Mouse (Mus musculus): ENCODE data around the gene Sft2d1. TPM values are rescaled to one million over a fixed set of nuclear protein-coding genes. Genes with fewer than 3 reads are reported as not detected.

Gene Sft2d1
- total and polyA plus RNA-seq, 3 experiments, result 88.0 to 101 TPM; not detected in 1

DNA sequence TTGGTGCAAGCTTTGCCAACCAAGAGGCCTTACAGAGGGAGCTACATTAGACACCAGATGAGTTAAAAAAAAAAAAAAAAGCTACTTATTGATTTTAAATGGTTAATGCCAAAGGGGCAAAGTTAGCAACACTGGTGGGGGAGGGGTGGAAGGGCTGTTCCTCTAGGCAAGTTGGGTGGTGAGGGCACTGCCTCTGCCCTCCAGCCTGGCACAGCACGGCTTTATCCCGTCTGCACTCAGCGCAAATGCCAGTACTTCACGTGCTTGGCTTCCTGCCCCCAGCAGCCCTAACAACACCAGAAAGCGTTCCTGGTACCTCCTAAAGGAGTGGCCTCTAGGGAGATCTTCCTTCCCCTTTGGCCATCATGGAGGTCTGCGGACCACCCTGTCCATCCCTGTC is 32.5 kb downstream of the Sft2d1 start:
- H3K4me1 ChIP-seq (ENCODE audit: control insufficient read depth in 1 of 2, insufficient read depth in 2 of 2, low read length in 2 of 2), result no peaks in the 10 kb centered on the region
- no peaks in the 10 kb centered on the region for H3K27me3 ChIP-seq (ENCODE audit: control insufficient read depth in 1 of 2, insufficient read depth in 2 of 2, low read length in 2 of 2)
- no peak for DNase-seq (ENCODE audit: low read depth, low spot score)
- H3K9me3 ChIP-seq (replicated peaks; ENCODE audit: insufficient read depth, low read length), result no peaks in the 10 kb centered on the region
- no peak overlapping the region for H3K27ac ChIP-seq (ENCODE audit: control insufficient read depth, low read depth, low read length)
- no peak overlapping the region for H3K9ac ChIP-seq (ENCODE audit: control insufficient read depth, low read depth, low read length, poor library complexity, severe bottlenecking)
- TF ChIP-seq E2F4 (IDR thresholded peaks at IDR 0.05; ENCODE audit: borderline replicate concordance, low read depth, low read length) (no peak), NRF1 (IDR thresholded peaks at IDR 0.05; ENCODE audit: insufficient read depth, low read depth, low read length, poor library complexity, severe bottlenecking) (no peak)
- H3K4me3 ChIP-seq (ENCODE audit: control insufficient read depth in 1 of 2, insufficient read depth in 1 of 2, low read depth in 2 of 2, low read length in 2 of 2), result no peak overlapping the region
- H3K36me3 ChIP-seq (ENCODE audit: control insufficient read depth in 1 of 2, insufficient read depth in 2 of 2, low read length in 2 of 2), result no peaks in the 10 kb centered on the region
- H3K79me2 ChIP-seq (ENCODE audit: control insufficient read depth, insufficient read depth, low read length, poor library complexity), result no peaks in the 10 kb centered on the region

DNA sequence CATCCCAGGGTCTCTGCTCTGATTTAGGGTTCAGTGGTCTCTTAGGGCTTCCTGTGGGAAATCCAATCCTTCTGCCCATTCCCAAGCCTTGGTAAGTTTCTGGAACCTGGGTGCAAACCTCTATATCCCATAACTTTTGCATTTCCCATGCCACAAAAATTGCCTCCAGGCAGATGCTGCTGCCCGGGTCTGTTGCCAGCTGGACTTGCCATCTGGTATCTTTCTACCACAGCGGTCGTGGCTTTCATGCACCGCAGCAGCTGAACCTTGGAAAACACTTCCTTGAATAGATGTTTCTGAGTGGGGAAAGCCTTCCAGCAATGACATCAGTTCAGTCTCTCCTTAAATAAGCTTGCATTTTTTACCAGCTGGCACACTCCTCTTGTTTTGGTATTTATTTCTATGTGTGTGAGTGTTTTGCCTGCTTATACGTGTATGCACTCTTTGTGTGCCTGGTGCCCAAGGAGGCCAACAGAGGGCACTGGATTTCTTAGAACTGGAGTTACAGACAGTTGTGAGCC is 36.9 kb downstream of the Sft2d1 start:
- H3K4me3 ChIP-seq (ENCODE audit: control insufficient read depth in 1 of 2, insufficient read depth in 1 of 2, low read depth in 2 of 2, low read length in 2 of 2), result no peak overlapping the region
- no peaks in the 10 kb centered on the region for H3K36me3 ChIP-seq (ENCODE audit: control insufficient read depth in 1 of 2, insufficient read depth in 2 of 2, low read length in 2 of 2)
- H3K4me1 ChIP-seq (ENCODE audit: control insufficient read depth in 1 of 2, insufficient read depth in 2 of 2, low read length in 2 of 2), result no peaks in the 10 kb centered on the region
- no peaks in the 10 kb centered on the region for H3K79me2 ChIP-seq (ENCODE audit: control insufficient read depth, insufficient read depth, low read length, poor library complexity)
- H3K9ac ChIP-seq (ENCODE audit: control insufficient read depth, low read depth, low read length, poor library complexity, severe bottlenecking), result no peak overlapping the region
- TF ChIP-seq NELFE (IDR thresholded peaks at IDR 0.05; ENCODE audit: low read depth, low read length) (no peak), MAFK (IDR thresholded peaks at IDR 0.05; ENCODE audit: borderline replicate concordance, low read depth, low read length) (no peak), MAX (IDR thresholded peaks at IDR 0.05; ENCODE audit: low read length) (no peak), ETS1 (IDR thresholded peaks at IDR 0.05; ENCODE audit: low read depth, low read length) (no peak), TBP (IDR thresholded peaks at IDR 0.05; ENCODE audit: low read depth, low read length) (no peak), SIN3A (IDR thresholded peaks at IDR 0.05; ENCODE audit: low read length) (no peak)
- no peaks in the 10 kb centered on the region for H3K9me3 ChIP-seq (replicated peaks; ENCODE audit: insufficient read depth, low read length)
- DNase-seq (ENCODE audit: low read depth, low spot score), result no peak
- H3K27me3 ChIP-seq (ENCODE audit: control insufficient read depth in 1 of 2, insufficient read depth in 2 of 2, low read length in 2 of 2), result no peaks in the 10 kb centered on the region; a peak in 3 of 4 replicates
- no peak overlapping the region for H3K27ac ChIP-seq (ENCODE audit: control insufficient read depth, low read depth, low read length)

DNA sequence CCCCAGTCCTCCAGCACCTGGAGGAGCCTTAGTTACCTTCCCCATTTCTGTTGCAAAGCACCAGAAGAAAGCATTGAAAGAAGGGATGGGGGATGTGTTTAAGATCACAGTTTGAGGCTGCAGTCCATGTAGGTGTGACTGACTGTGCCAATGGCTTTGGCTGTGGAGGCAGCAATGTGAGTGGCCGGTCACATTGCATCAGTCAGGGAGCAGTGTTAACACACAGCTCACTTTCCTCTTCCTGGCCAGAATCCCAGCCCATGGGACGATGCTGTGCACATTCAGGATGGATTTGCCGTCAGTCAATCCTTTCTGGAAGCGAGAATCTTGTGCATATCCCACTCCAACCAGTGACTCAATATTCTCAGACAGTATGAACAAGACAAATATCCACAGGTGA is 38.0 kb downstream of the Sft2d1 start:
- TF ChIP-seq BHLHE40 (IDR thresholded peaks at IDR 0.05; ENCODE audit: borderline replicate concordance, low read depth, low read length) (no peak), SMC3 (IDR thresholded peaks at IDR 0.05; ENCODE audit: low read depth, low read length) (no peak), POLR2AphosphoS5 (IDR thresholded peaks at IDR 0.05; ENCODE audit: borderline replicate concordance, low read depth, low read length) (no peak)
- H3K79me2 ChIP-seq (ENCODE audit: control insufficient read depth, insufficient read depth, low read length, poor library complexity), result no peaks in the 10 kb centered on the region
- H3K27me3 ChIP-seq (ENCODE audit: control insufficient read depth in 1 of 2, insufficient read depth in 2 of 2, low read length in 2 of 2), result peaks cover 0 to under 1% of the 10 kb centered on the region in 2 experiments; a peak in 3 of 4 replicates
- H3K4me3 ChIP-seq (ENCODE audit: control insufficient read depth in 1 of 2, insufficient read depth in 1 of 2, low read depth in 2 of 2, low read length in 2 of 2), result no peak overlapping the region
- no peaks in the 10 kb centered on the region for H3K9me3 ChIP-seq (replicated peaks; ENCODE audit: insufficient read depth, low read length)
- no peak overlapping the region for H3K9ac ChIP-seq (ENCODE audit: control insufficient read depth, low read depth, low read length, poor library complexity, severe bottlenecking)
- DNase-seq (ENCODE audit: low read depth, low spot score), result no peak
- H3K4me1 ChIP-seq (ENCODE audit: control insufficient read depth in 1 of 2, insufficient read depth in 2 of 2, low read length in 2 of 2), result no peaks in the 10 kb centered on the region
- H3K36me3 ChIP-seq (ENCODE audit: control insufficient read depth in 1 of 2, insufficient read depth in 2 of 2, low read length in 2 of 2), result no peaks in the 10 kb centered on the region
- H3K27ac ChIP-seq (ENCODE audit: control insufficient read depth, low read depth, low read length), result no peak overlapping the region

All from MEL (cell line).